8 mouse cellular contexts compared by ENCODE assay signal in genomic region chr14:46390249-46390775, GRCm38 (mm10). TPM values are rescaled to one million over a fixed set of nuclear protein-coding genes. Genes with fewer than 3 reads are reported as not detected.
DNase-seq lines count a peak whose midpoint lies in the region; ATAC-seq and TF ChIP-seq lines count a peak whose summit lies in the region.

Gene Bmp4, minus strand, starts transcription at chr14:46390669.

- 0 out of 4 replicates have a peak, but pooled peaks cover 0 to 1% of the 10 kb centered on the region in 2 experiments for H3K4me1 ChIP-seq in ES-E14 (ENCODE audit: control insufficient read depth in 2 of 2, insufficient read depth in 2 of 2, low read length in 2 of 2, poor library complexity in 1 of 2)
- H3K4me1 ChIP-seq in embryonic facial prominence, embryonic 13.5 days = peaks cover 24% of the 10 kb centered on the region
- H3K4me1 ChIP-seq in heart, embryonic 12.5 days (replicated peaks) = peaks cover 14% of the 10 kb centered on the region
- peaks cover 15% of the 10 kb centered on the region; the same call in 1 of the 2 replicates for H3K4me1 ChIP-seq in kidney, postnatal 0 days (replicated peaks; ENCODE audit: insufficient read depth, low read length)

- peaks cover 15% of the 10 kb centered on the region for H3K27me3 ChIP-seq in embryonic facial prominence, embryonic 13.5 days
- H3K27me3 ChIP-seq in heart, embryonic 12.5 days (replicated peaks) = peaks cover 22% of the 10 kb centered on the region; the same call in 1 of the 2 replicates
- H3K27me3 ChIP-seq in kidney, postnatal 0 days (ENCODE audit: insufficient read depth, low read length) = no peaks in the 10 kb centered on the region

- H3K27ac ChIP-seq in ES-E14 (ENCODE audit: insufficient read depth, low read depth, low read length, poor library complexity, severe bottlenecking) = peak within 1 kb of the TSS; percentile 65; the same call in 1 of the 2 replicates
- H3K27ac ChIP-seq in embryonic facial prominence, embryonic 13.5 days = peak within 1 kb of the TSS; percentile 96
- peak within 1 kb of the TSS; percentile 26; the same call in 1 of the 2 replicates for H3K27ac ChIP-seq in heart, embryonic 12.5 days (ENCODE audit: poor library complexity, severe bottlenecking)
- H3K27ac ChIP-seq in kidney, postnatal 0 days = peak within 1 kb of the TSS; percentile 32; the same call in 1 of the 2 replicates

- H3K36me3 ChIP-seq in ES-E14 (ENCODE audit: control insufficient read depth, insufficient read depth, low read length, poor library complexity, severe bottlenecking) = peaks cover 5% of the 10 kb centered on the region; the same call in 1 of the 2 replicates
- no peaks in the 10 kb centered on the region for H3K36me3 ChIP-seq in embryonic facial prominence, embryonic 13.5 days
- no peaks in the 10 kb centered on the region for H3K36me3 ChIP-seq in heart, embryonic 12.5 days
- H3K36me3 ChIP-seq in kidney, postnatal 0 days (ENCODE audit: insufficient read depth, low read length) = no peaks in the 10 kb centered on the region

- no peak for TF ChIP-seq CTCF in kidney, postnatal 0 days (IDR thresholded peaks at IDR 0.05; ENCODE audit: low read depth)

- H3K9me3 ChIP-seq in ES-E14 (ENCODE audit: control insufficient read depth, insufficient read depth, low read depth, low read length) = no peaks in the 10 kb centered on the region
- H3K9me3 ChIP-seq in embryonic facial prominence, embryonic 13.5 days = no peaks in the 10 kb centered on the region
- no peaks in the 10 kb centered on the region for H3K9me3 ChIP-seq in heart, embryonic 12.5 days (replicated peaks)
- no peaks in the 10 kb centered on the region for H3K9me3 ChIP-seq in kidney, postnatal 0 days (replicated peaks; ENCODE audit: low read length)

- in situ Hi-C loops in ES-E14 (cut with MboI; ENCODE audit: low sequenced_read_pairs in 2 of 2, unreplicated experiment in 2 of 2) = no loop called here

- under 1% methylated on average over 26 of the region's 26 CpGs for WGBS in embryonic facial prominence, embryonic 13.5 days
- WGBS in heart, embryonic 12.5 days = 2% methylated on average over 26 of the region's 26 CpGs
- WGBS in kidney, postnatal 0 days = 2% methylated on average over 25 of the region's 26 CpGs

- H3K4me2 ChIP-seq in embryonic facial prominence, embryonic 13.5 days = peak within 1 kb of the TSS; percentile 74
- H3K4me2 ChIP-seq in heart, embryonic 12.5 days = peak within 1 kb of the TSS; percentile 69
- H3K4me2 ChIP-seq in kidney, postnatal 0 days (ENCODE audit: low read length) = peak within 1 kb of the TSS; percentile 72

- ATAC-seq in embryonic facial prominence, embryonic 13.5 days (ENCODE audit: insufficient number of reproducible peaks, insufficient read depth, low FRiP score, low TSS enrichment, low read depth) = peak; percentile 46; the same call in 1 of the 2 replicates
- ATAC-seq in heart, embryonic 12.5 days (ENCODE audit: insufficient number of reproducible peaks, low FRiP score) = no peak
- no peak for ATAC-seq in kidney, postnatal 0 days (replicated peaks; ENCODE audit: low FRiP score, low read depth)
- no peak for ATAC-seq in cerebellum, adult (ENCODE audit: insufficient number of reproducible peaks, low FRiP score, low TSS enrichment)

- H3K4me3 ChIP-seq in ES-E14 (ENCODE audit: insufficient read depth in 1 of 2, low read depth in 1 of 2, low read length in 2 of 2, poor library complexity in 1 of 2, severe bottlenecking in 1 of 2) = peak within 1 kb of the TSS; percentile 52 to 77
- peak within 1 kb of the TSS; percentile 63 for H3K4me3 ChIP-seq in embryonic facial prominence, embryonic 13.5 days
- peak within 1 kb of the TSS; percentile 66 for H3K4me3 ChIP-seq in heart, embryonic 12.5 days
- peak within 1 kb of the TSS; percentile 56 for H3K4me3 ChIP-seq in kidney, postnatal 0 days (replicated peaks; ENCODE audit: low read depth, low read length)

- DNase-seq in ES-E14 (ENCODE audit: low read depth, low spot score) = no peak
- peak; percentile 78 for DNase-seq in kidney, postnatal 0 days (ENCODE audit: low spot score)
- DNase-seq in lung, postnatal 14 days = peak; percentile 76
- DNase-seq in urinary bladder, postnatal 14 days (ENCODE audit: low spot score) = peak; percentile 78
- DNase-seq in left cerebral cortex, adult 8-10 months (ENCODE audit: low spot score in 2 of 2) = no peak

- peak within 1 kb of the TSS; percentile 55 for H3K9ac ChIP-seq in ES-E14 (ENCODE audit: insufficient read depth, low read depth, low read length, poor library complexity, severe bottlenecking)
- H3K9ac ChIP-seq in embryonic facial prominence, embryonic 13.5 days = peak within 1 kb of the TSS; percentile 86
- peak within 1 kb of the TSS; percentile 63 for H3K9ac ChIP-seq in heart, embryonic 12.5 days
- peak within 1 kb of the TSS; percentile 54 for H3K9ac ChIP-seq in kidney, postnatal 0 days (ENCODE audit: low read depth, low read length)

TF ChIP-seq in ES-E14, 5 proteins besides CTCF, POLR2A, EP300 and RAD21:
- TF ChIP-seq ZNF384 (IDR thresholded peaks at IDR 0.05; ENCODE audit: low read depth, low read length) = no peak
- TF ChIP-seq HCFC1 (IDR thresholded peaks at IDR 0.05; ENCODE audit: borderline replicate concordance, insufficient read depth, low read length) = no peak
- TF ChIP-seq MAFK (IDR thresholded peaks at IDR 0.05; ENCODE audit: insufficient read depth, low read depth, low read length) = no peak
- TF ChIP-seq ZC3H11A (IDR thresholded peaks at IDR 0.05; ENCODE audit: borderline replicate concordance, low read depth, low read length) = no peak
- TF ChIP-seq CHD2 (IDR thresholded peaks at IDR 0.05; ENCODE audit: low read depth, low read length) = no peak
TF ChIP-seq in ES-E14: peak in this region for 0.

RNA-seq across cellular contexts. Expression of gene Bmp4, which starts in this region (rescaled TPM):
- total RNA-seq in ES-E14 (2012; rRNA removed) = 36.5 and 73.9 TPM in 2 replicates
- 74.9 and 82.5 TPM in 2 replicates for polyA plus RNA-seq in embryonic facial prominence, embryonic 13.5 days (2015; fragmentation: Nextera tagmentation; extraction: Ambion mirVana)
- 35.7 and 41.3 TPM in 2 replicates for polyA plus RNA-seq in heart, embryonic 12.5 days (2016; fragmentation: Nextera tagmentation; extraction: Ambion mirVana)
- 21.3 and 24.1 TPM in 2 replicates for polyA plus RNA-seq in kidney, postnatal 0 days (2015; fragmentation: Nextera tagmentation; extraction: Ambion mirVana)
- 1 to 10 TPM; 2.9 to 7.5 (median 5.7) TPM for total RNA-seq in left cerebral cortex, adult 8-10 months (2022)

Comparison
In these comparisons a context has a peak if more than half of its experiments do, and no peak if none do; other contexts are left out.
1. DNase-seq: peak in kidney, postnatal 0 days (single experiment), lung, postnatal 14 days (single experiment) and urinary bladder, postnatal 14 days (single experiment); none in ES-E14 (single experiment) and left cerebral cortex, adult 8-10 months (0 of 2).
2. H3K27ac ChIP-seq: peak in every context shown above with its lines; median percentile 96 in embryonic facial prominence, embryonic 13.5 days; 65 in ES-E14; 32 in kidney, postnatal 0 days; 26 in heart, embryonic 12.5 days.
3. Peak in every context shown above with its lines, with median percentiles within 50 percentile points of each other: H3K4me3 ChIP-seq, H3K9ac ChIP-seq and H3K4me2 ChIP-seq.